Mouse (Mus musculus): Measurements from ENCODE around the gene Gpcpd1. TPM values are rescaled to one million over a fixed set of nuclear protein-coding genes. Genes with fewer than 3 reads are reported as not detected.

Gpcpd1 gene
- 3.5 and 3.6 TPM in 2 replicates for polyA plus RNA-seq (2012; rRNA removed)

GRCm38 (mm10) chr2:132587240-132587779 is at the start of gene Gpcpd1:
Gpcpd1 (minus strand) TSS chr2:132587729.

Other genes with a start within 250 kb of the Gpcpd1 start
- 0.03 TPM in 1 of 2 replicates, not detected in the other for gene Prokr2, start 202.3 kb downstream of the Gpcpd1 start, polyA plus RNA-seq (2012; rRNA removed)
- gene Shld1, start 99.2 kb upstream of the Gpcpd1 start, polyA plus RNA-seq (2012; rRNA removed), result 6.8 and 8.7 TPM in 2 replicates
- 18.5 and 38.7 TPM in 2 replicates for gene Chgb, start 193.5 kb upstream of the Gpcpd1 start, polyA plus RNA-seq (2012; rRNA removed)
- gene Trmt6, start 228.3 kb upstream of the Gpcpd1 start, polyA plus RNA-seq (2012; rRNA removed), result 1.7 and 2.3 TPM in 2 replicates
- 0.71 and 0.84 TPM in 2 replicates for gene Mcm8, start 228.4 kb upstream of the Gpcpd1 start, polyA plus RNA-seq (2012; rRNA removed)